Mouse (Mus musculus) heart, postnatal 14 days (tissue): ENCODE measurements around the gene Pgm2. TPM values are rescaled to one million over a fixed set of nuclear protein-coding genes. Genes with fewer than 3 reads are reported as not detected.

Source experiments
- DNase-seq, 2 experiments: peaks; one replicate each; pipeline ENCODE4 v3.0.0; 2021 to 2022
- intact Hi-C: fragments of 180-260 bp; cut with DNase I; formaldehyde crosslinking; loops from one replicate; pipeline ENCODE4 v1.15.1; 2025
- microRNA-seq, 2 experiments: library from miRNA; unstranded; fragments of <30 nt; microRNA quantifications; one replicate each; pipeline ENCODE4 v1.2.0; 2021 to 2022
- total RNA-seq, 2 experiments: library from RNA; stranded (reverse); gene quantifications; 2 replicates each; pipeline ENCODE4 v1.2.3; 2021

Pgm2 gene
- total RNA-seq, 2 experiments from 2014 or later = 9.4 to 10.6 TPM

- no peak for DNase-seq
- intact Hi-C loops = no loop called here
These were observed 73.1 kb downstream of the Pgm2 start for GRCm38 (mm10) chr5:64165826-64166225.

- DNase-seq = no peak
- intact Hi-C loops = no loop called here
These were observed 76.3 kb downstream of the Pgm2 start for GRCm38 (mm10) chr5:64168990-64169540.

- intact Hi-C loops = no loop called here
- no peak for DNase-seq
These were observed 80.1 kb downstream of the Pgm2 start for GRCm38 (mm10) chr5:64172884-64173283.

GRCm38 (mm10) chr5:64173302-64173701 is 80.6 kb downstream of the Pgm2 start:
- DNase-seq = no peak

GRCm38 (mm10) chr5:64174429-64174935 is 81.7 kb downstream of the Pgm2 start:
- DNase-seq = no peak
- intact Hi-C loops = no loop called here

More at GRCm38 (mm10) chr5:64173302-64173701, 80.6 kb downstream of the Pgm2 start:
- intact Hi-C loops = no loop called here

Small RNA genes lying within 50 kb of the gene (microRNA-seq; reads per million reads assigned to microRNA genes)
- gene Gm22395 (0 reads per million in 2 experiments), gene Gm23967 (0 reads per million in 2 experiments)

Other genes starting within 250 kb of the Pgm2 start
- gene Rell1, start 124.1 kb upstream of the Pgm2 start, total RNA-seq = 10 to 100 TPM; 14.0 to 15.1 TPM
- 10 to 100 TPM; 16.7 to 21.9 TPM for gene Tbc1d1, start 63.4 kb downstream of the Pgm2 start, total RNA-seq